Mouse (Mus musculus) inflammation-experienced regulatory T-cells, adult 6 months (primary cell): Measurements from ENCODE around the gene Icam1. TPM values are rescaled to one million over a fixed set of nuclear protein-coding genes. Genes with fewer than 3 reads are reported as not detected.
"Not testable (repeated sequence)": the region's sequence is repeated elsewhere in the genome, so short reads cannot be mapped to it uniquely, and the experiment has no call there.

Experiments
- ATAC-seq: one replicate; pipeline ENCODE4 v1.8.0; 2017
- polyA plus RNA-seq, 3 experiments: library from polyadenylated mRNA; unstranded; fragments of 100-300 nt; shearing (Covaris generic); gene quantifications; one replicate each; pipeline ENCODE4 v1.2.1; 2017

The Icam1 gene
- polyA plus RNA-seq, 3 experiments from 2014 or later: 50.8 to 92.7 (median 68.9) TPM

DNA sequence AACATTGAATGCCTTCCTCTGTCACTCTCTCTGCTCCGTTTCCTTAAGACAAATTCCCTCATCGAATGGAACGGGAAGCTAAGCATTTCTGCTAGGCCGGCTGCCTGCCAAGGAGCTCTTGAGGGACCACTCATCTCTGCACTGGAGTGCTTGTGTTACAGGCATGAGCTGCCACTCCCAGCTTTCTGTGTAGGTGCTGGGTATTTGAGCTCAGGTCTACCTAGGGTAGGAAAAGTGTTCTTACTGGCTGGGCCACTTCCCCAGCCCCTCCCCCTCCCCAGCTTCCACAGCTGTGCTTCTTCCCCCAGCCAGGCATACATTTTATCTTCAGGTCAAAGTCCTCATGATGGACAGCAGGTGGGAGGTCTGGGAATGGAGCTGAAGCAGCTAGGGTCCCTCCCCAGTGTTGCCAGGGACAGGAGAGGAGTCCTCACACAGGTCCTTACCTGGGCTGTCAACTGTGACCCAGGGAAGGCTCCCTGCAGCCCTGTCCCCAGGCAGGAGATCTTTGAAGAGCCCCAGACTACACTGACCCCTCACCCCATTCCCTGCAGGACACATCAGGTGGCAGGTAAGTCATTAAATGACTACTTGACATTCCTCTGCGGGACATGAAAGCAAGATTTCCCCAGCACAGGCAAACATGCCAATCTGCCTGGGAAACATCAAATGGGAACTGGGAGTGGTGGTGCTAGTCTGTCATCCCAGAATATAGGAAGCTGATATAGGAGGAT, 22.5 kb upstream of the Icam1 start:
- ATAC-seq: no peak

DNA sequence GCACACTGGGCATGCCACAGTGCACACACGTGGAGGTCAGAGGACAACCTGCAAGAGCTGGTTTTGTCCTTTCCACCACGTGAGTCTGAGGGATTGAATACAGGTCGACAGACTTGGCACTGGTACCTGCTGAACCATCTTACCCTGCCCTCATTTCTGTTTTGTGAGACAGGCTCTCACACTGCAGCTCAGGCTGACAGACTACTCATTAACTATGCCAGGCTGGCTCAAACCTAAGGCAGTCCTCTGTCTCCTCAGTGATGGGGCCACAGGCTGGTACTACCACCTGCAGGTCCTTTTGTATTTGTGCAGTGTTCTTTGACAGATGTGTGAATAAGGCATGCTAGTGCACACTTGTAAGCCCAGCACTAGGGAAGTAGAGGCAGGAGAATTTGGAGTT, 20.7 kb upstream of the Icam1 start:
- ATAC-seq: no peak

DNA sequence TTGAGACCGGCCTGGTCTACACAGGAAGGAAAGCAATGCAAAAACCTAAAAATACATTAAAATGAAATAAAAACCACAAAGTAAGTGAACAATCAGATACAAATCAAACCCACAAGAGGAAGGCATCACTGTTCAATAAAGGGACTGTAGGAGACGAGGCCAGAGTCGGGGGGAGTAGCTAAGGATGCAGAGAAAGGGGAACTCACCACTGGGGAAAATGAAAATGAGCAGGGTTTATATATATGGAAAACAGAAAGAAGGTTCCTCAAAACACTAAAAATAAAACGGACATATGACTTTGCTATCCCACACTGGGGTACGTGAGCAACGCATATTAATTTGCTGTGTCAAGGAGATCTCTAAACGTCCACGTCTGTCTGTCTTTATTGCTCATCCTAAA, 18.7 kb upstream of the Icam1 start:
- no peak for ATAC-seq

DNA sequence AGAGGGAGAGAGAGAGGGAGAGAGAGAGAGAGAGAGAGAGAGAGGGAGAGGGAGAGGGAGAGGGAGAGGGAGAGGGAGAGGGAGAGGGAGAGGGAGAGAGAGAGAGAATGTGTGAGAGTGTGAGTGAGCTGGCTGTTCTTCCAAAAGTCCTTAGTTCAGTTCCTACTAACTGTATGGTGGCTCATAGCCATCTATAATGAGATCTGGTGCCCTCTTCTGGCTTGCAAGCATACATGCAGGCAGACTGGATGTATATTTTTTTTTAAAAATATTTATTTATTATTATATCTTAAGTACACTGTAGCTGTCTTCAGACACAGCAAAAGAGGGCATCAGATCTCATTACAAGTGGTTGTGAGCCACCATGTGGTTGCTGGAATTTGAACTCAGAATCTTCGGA, 17.4 kb upstream of the Icam1 start:
- ATAC-seq: peak; percentile 15

DNA sequence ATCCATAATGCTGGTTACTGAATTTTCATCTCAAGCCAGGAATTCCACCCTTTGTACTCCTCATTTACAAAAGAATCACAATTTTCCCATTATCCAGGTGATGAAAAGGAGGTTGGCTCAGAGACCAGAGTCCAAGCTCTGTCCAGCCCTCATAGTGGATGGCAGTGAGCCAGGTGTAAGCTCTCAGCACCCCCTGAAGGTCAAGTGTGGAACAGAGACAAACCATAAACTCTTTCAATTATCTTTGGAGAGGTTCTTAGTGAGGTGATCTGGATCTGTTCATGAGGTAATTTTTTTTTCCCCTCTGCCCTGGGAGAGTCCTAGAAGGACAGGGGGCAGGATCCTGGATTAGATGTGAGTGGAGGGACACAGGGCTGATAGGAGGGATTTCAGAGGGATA, 15.0 kb upstream of the Icam1 start:
- no peak for ATAC-seq

DNA sequence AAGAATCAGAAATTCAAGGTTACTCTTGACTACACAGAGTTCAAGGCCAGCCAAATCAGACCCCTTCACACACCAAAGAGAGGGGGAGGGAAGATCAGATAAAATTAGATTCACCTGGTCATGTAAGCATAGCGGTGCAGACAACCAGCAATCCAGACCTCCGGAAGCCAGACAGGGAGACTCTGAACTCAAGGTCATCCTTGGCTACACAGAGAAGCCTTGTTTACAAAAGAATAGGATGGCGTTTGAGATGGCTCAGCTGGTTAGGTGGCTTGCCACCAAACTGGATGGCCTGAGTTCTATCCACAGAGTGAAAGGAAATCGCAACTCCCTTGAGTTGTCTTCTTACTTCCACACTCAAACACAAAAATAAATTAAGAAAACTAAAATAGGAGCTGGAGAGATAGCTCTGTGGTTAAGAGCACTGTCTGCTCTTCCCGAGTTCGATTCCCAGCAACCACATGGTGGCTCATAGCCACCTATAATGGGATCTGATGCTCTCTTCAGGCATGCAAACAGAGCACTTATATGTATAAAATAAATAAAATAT, 14.1 kb upstream of the Icam1 start:
- no peak for ATAC-seq

DNA sequence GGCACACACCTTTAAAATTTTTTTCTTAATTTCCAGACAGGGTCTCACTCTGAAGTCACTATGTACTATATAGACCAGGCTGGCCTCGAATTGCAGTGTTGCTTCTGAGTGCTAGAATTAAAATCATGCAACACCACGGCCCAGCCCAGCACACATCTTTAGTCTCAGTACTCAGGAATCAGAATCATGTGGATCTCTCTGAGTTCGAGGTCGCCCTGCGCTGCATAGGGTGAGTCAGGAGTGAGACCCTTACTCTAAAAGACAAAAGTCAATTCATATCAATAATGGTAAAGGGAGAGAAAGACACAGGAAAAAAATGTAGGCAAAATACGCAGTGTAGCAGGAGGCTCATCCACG, 13.5 kb upstream of the Icam1 start:
- ATAC-seq: peak; percentile 7

DNA sequence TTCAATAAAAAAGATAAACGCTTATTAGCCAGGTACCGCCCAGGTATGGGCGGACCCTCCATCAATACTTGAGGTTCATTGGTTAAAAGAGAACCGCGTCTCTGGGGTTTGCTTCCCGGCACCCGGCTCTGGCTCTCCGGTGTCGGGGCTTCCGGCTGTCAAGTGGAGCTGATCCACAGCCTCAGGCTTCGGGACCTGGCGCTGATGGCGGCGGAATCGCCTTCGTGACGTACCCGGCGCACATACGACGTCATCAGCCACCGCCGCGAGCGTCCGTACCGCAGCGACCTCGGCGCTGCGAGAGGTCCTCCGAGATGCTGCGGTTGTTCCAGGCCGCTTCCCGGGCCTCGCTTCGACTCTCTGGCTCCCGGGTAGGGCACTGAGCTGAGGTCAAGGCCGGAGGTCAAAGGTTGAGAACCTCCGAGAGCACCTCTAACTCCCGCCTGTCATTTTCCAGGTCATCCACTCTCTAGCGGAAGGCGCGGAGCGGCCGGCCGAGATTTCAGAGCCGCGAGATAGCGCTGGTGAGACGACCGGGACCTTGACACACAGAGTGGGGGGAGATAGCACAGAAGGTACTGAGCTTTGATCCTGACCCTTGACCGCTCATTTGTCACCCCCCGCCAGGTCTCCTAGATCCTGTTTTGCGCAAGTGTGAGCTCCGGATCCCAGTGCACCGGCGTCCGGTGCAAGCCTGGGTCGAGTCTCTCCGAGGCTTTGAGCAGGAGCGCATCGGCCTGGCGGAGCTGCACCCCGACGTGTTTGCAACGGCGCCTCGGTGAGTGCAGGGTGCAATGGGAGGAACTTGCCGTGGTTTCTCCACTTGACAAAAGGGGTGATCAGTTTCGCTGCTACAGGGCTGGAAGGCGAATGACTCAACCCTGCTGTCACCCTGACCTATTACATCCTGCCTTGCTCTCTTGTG, 12.9 kb upstream of the Icam1 start, which contains the start of gene Mrpl4:
TSS of gene Mrpl4 (plus strand) at position 112 of the 925 bp plus-strand sequence.
- peak; percentile 84 for ATAC-seq

DNA sequence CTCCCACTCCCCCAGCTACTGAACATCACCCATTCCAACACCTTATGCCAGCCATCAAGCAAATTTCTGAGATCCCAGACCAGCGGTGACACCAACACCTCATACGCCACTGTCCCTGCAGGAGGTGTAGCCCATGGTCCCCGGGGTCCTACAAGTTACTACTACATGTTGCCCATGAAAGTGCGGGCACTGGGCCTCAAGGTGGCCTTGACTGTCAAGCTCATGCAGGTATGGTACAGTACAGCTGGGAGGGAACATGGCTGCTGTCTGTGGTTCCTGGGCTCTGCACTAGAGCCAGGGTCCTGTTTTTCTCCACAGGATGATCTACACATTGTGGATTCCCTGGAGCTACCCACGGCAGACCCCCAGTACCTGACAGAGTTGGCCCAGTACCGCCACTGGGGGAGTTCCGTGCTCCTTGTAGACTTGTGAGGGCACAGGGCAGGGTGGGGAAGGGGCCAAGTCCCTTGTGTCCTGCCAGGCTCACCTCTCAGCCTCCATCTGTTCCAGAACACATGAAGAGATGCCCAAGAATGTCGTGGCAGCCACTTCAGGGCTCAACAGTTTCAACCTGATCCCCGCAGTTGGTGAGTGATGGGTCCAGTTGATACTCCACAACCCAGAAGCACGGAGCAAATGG, 8.4 kb upstream of the Icam1 start:
- ATAC-seq: no peak

DNA sequence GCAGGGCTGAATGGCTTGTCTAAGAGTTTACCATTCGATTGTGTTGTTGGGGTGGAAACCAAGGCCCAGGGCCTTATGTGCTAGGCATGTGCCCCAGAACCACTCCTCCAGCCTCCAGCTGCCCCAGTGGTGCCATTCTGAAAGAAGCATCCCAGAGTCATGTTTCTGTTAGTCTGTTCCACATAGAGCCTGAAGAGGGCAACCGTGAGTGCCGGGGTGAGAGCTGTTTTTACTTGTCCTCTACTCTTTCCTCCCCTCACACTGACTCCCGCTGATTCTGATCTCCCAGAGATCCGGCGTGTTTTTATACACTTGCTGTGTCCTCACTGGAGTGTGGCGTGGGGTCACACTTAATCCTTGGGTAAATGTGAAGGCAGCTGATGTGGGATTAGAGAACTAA, 7.8 kb upstream of the Icam1 start:
- ATAC-seq: no peak

DNA sequence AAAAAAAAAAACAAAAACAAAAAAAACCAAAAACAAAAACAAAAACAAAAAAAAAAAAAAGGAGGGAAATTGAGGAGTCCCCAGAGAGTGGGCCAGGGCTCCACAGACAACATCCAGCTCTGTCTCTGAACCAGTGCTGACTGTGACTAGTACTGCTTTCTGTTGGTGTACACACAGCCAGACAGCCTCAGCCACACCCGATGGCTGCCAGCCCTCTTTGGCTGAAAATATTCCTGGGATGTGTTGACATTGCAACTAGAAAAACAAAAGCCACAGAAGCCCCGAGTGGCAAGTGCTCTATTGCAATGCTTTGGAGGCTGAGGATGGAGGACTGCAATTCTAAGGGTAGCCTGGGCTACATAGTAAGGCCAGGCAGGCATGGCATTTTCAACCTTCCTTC, 5.4 kb upstream of the Icam1 start:
- no peak for ATAC-seq

DNA sequence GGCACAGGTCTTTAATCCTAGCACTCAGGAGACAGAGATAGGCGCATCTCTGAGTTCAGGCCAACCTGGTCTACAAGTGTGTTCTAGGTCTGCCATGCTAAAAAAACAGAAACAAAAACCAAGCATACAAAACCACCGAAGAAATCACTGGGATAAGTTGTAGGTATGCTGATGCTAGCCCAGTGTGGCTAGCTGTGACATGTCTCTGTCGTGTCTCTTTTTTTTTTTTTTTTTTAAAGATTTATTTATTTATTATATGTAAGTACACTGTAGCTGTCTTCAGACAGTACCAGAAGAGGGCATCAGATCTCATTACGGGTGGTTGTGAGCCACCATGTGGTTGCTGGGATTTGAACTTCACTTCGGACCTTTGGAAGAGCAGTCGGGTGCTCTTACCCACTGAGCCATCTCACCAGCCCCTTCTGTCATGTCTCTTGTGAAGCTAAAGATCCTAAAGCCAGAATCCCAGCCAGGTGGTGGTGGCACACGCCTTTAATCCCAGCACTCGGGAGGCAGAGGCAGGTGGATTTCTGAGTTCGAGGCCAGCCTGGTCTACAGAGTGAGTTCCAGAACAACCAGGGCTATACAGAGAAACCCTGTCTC, 4.7 kb upstream of the Icam1 start:
- ATAC-seq: not testable (repeated sequence)

DNA sequence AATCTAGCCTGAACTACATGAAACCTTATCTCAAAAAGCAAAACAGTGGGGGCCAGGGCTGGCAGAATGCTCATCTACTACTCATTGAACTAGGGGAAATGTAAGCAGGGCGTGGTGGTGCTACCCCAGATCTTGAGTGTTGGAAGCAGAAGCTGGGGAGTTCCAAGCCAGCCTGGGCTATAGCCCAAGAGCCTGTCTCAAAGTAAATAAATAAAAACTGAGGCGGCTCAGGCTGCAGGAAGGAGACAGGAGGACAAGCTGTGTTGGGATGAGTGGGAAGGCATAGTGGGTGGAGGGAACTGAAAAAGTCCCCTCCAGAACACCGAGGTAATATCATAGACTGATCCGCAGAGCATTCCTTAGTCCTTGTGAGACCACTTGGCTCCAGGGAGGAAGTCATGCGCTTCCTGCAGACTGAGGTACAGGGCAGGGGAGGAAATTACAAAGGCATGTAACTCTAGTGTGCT, 3.9 kb upstream of the Icam1 start:
- no peak for ATAC-seq

DNA sequence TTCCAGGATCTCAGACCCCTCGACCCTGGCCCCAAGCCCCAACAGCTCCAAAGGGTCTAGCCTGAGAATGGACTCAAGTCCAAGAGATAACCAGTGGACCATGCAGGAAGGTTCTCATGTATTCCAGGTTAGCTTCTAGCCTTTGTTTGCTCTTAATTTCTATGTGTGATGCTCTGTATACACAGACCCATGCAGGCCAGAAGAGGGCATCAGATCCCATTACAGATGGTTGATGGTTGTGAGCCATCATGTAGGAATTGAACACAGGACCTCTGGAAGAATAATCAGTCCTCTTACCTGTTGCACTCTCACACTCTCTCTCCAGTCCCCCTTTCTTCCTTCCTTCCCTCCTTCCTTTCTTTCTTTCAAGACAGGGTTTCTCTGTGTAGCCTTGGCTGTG, 3.4 kb upstream of the Icam1 start:
- no peak for ATAC-seq

DNA sequence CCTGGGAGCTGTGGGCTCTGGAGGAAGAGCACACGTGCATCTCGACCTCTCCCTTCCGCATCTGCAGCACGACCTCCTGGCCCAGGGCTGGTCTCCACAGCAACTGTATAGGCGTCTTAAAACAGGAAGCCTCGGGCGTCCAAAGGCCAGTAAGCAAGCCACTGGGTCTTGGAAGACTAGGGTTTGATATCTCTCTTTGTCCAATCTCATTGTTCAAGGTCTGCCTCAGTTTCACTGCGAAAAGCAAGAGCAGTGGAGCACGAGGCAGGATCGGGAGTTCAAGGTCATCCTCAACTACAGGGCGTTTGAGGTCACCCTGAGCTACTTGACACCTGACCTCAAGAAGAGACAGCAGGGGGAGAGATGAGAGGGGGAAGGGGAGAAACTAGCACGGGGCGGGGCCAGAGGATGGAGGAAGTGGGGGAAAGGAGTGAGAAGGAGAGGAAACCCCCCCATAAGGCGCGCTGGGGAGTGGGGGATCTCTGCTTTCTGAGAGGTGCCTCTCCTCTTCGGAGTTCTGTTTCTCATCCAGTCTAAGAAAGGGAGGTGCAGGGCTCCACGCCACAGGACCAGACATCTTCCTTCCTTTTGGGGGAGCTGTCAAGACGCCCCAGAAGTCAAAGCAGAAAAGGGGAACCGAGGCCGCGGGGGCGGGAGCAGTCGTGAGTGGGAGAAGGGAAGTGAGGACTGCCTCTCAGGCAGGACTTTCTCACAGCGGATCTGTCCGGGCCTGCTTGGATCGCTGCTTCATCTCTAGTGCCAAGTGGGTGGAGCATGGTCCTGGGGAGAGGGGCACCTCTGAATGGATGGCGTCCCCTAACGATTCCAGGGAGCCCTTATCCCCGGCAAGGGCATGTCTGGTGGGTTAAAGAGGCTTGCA, 854 bp upstream of the Icam1 start:
- ATAC-seq: peak; percentile 26

DNA sequence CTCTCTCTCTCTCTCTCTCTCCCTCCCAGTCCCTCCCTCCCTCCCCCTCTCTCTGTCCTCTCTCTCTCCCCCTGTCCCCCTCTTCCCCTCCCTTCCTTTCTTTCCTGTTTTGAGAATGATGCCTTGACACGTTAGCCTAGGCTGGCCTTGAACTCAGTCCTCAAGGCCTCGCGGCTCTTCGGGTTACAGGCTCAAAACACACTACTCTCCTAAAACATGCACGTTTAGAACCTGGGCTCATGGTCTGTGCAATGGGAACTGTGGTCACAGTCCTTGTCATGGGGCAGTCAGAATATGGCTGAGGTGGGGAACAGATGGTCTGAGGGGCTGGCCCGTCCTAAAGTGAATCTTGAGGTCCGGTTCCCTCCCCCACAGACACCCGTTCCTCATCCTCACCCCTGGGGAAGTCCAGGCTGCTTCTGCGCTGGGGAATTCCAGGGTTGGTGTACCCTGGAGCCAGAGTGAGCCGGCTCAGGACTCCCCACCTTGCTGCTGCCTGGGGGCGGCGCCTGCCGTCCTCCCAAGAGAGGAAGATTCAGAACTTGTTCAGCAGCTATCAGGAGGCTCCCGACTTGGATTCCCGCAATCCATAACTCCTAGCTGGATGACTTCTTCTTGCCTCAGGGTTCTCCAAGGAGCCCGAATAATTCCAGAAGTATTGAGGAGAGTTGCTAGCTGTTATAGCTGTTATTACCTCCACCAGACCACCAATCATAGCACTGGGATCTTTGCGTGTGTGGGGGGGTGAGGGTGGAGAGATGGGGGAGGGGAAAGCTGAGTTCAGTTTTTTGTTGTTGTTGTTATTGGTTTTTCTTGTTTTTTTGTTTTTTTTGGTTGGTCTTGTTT, 769 bp downstream of the Icam1 start:
- ATAC-seq: peak; percentile 22

DNA sequence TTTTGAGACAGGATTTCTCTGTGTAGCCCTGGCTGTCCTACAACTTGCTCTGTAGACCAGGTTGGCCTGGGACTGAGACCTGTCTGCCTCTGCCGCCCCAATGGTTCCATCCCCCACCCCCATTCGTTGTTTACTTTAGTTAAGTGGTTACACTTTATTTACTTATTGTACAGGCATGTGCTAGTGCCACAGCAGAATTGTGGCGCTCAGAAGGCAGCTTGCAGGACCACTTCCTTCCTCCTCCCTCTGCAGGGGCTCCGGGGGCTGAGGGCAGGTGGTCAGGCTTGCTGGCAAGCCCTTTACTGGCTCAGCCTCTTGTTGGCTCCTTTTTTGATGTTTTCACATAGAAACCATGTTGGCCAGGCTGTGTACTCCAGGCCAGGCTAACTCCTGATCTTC, 1.4 kb downstream of the Icam1 start:
- no peak for ATAC-seq

DNA sequence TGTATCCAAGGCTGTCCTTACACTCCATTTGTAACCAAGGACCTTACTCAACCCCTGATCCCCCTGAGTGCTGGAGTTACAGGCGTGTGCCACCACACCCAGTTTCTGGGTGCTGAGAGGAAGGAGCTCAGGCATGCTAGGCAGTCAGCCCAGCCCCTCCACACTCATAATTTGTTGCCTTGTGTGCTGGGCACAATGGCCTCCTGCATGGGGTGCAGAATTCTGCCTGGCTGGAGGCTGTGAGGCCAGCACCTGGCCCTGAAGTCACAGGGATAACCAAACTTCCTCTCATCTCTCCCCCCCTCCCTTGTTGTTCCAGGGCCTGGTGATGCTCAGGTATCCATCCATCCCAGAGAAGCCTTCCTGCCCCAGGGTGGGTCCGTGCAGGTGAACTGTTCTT, 2.8 kb downstream of the Icam1 start:
- ATAC-seq: no peak

DNA sequence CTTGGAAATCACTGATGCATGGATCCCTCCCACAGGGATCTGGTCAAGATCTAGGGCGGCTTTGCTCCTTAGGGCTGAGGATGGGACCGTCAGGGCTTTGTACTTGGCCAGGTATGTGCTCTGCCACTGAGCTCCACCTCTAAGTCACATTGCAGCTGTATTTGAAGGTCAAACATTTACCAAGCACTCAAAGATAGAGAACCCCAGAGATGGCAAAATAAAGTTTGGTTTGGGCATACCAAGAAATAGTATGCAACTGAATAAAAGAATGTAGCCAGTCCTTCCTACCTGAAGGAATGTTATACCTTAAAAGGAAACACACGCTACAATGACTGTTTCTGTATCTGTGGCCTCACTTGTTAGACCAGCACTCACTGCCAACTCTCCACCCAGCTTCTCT, 5.6 kb downstream of the Icam1 start:
- ATAC-seq: no peak

DNA sequence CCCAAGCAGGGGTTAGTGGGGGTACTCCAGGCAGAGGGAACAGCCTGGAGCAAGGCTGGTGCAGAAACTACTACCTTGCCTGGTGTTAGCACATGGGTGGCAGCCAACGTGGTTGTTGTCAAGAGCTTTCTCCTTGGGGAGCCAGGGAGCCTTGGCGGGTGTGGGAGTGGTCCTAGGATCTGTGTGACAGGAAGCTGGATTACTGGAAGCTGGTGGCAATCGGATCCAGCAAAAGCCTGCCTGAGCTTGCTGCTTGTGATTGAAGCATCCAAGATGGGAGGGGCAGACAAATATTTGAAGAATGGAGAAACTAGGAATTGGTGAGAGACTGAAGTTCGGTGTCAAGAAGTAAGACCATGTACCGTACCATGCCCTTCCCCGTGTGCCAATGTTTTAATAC, 6.5 kb downstream of the Icam1 start:
- no peak for ATAC-seq

DNA sequence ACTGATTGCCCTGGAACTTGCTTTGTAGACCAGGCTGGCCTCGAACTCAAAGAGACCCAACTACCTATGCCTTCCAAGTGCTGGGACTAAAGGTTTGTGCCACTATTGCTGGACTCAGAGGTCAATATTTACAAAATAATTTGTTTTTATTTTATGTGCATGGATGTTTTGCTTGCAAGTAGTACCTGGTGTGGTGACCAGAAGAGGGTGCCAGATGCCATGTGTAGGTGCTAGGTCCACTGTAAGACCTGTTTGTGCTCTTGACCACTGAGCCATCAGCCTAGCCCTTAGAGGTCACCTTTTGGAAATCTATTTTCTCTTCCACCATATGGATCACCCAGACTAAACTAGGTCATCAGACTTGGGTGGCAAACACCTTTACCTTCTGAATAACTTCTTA, 6.9 kb downstream of the Icam1 start:
- ATAC-seq: no peak
